In genomic region chr3:122983849-122984248, GRCm38 (mm10) we compare ENCODE assay signal across 8 mouse cellular contexts. TPM values are rescaled to one million over a fixed set of nuclear protein-coding genes. Genes with fewer than 3 reads are reported as not detected.
DNase-seq lines count a peak whose midpoint lies in the region; ATAC-seq lines count a peak whose summit lies in the region.

No protein-coding gene starts in this region.

- no peaks in the 10 kb centered on the region for H3K36me3 ChIP-seq in heart, embryonic 16.5 days (ENCODE audit: control insufficient read depth, insufficient read depth)
- no peaks in the 10 kb centered on the region for H3K36me3 ChIP-seq in midbrain, embryonic 12.5 days

- under 1% methylated on average over 30 of the region's 30 CpGs for WGBS in heart, embryonic 16.5 days
- WGBS in midbrain, embryonic 12.5 days, result under 1% methylated on average over 29 of the region's 30 CpGs

- intact Hi-C loops in heart, postnatal 25 days (cut with DNase I), result loop anchor here (10.0 kb wide), 1 partner anchor 521 kb away; no protein-coding TSS in a partner anchor
- intact Hi-C loops in gastrocnemius, postnatal 36 days (cut with DNase I), result loop anchor here (5.0 kb wide), 1 partner anchor 118 kb away; no protein-coding TSS in a partner anchor

- H3K4me1 ChIP-seq in heart, embryonic 16.5 days (ENCODE audit: control insufficient read depth, insufficient read depth, low read length), result peaks cover 17% of the 10 kb centered on the region
- H3K4me1 ChIP-seq in midbrain, embryonic 12.5 days, result peaks cover 8% of the 10 kb centered on the region; the same call in 1 of the 2 replicates

- H3K4me3 ChIP-seq in heart, embryonic 16.5 days (ENCODE audit: low read length), result peak overlapping the region; percentile 79
- peak overlapping the region; percentile 88 for H3K4me3 ChIP-seq in midbrain, embryonic 12.5 days

- peak overlapping the region; percentile 97 for H3K27ac ChIP-seq in heart, embryonic 16.5 days (ENCODE audit: low read length)
- peak overlapping the region; percentile 84 for H3K27ac ChIP-seq in midbrain, embryonic 12.5 days (replicated peaks)

- H3K9me3 ChIP-seq in heart, embryonic 16.5 days (replicated peaks; ENCODE audit: control insufficient read depth, low read length), result no peaks in the 10 kb centered on the region
- H3K9me3 ChIP-seq in midbrain, embryonic 12.5 days, result no peaks in the 10 kb centered on the region

- no peaks in the 10 kb centered on the region for H3K27me3 ChIP-seq in heart, embryonic 16.5 days (ENCODE audit: control insufficient read depth, insufficient read depth, low read length)
- no peaks in the 10 kb centered on the region for H3K27me3 ChIP-seq in midbrain, embryonic 12.5 days

- H3K9ac ChIP-seq in heart, embryonic 16.5 days (ENCODE audit: low read length), result peak overlapping the region; percentile 85
- H3K9ac ChIP-seq in midbrain, embryonic 12.5 days (replicated peaks), result peak overlapping the region; percentile 86

- peak overlapping the region; percentile 78 for H3K4me2 ChIP-seq in heart, embryonic 16.5 days (ENCODE audit: low read depth, low read length)
- H3K4me2 ChIP-seq in midbrain, embryonic 12.5 days (replicated peaks), result peak overlapping the region; percentile 71

- no peak for DNase-seq in heart, postnatal 25 days (ENCODE audit: low spot score)
- peak; percentile 54 for DNase-seq in MEL-GATA-1-ER (ENCODE audit: extremely low read depth, low read depth)
- peak; percentile 43 for DNase-seq in fibroblast of lung, adult 2 months (ENCODE audit: low read depth)
- peak; percentile 84 for DNase-seq in kidney, postnatal 14 days
- peak; percentile 43 to 54 for DNase-seq in thymus, postnatal 10 days (ENCODE audit: low spot score in 2 of 2)
- no peak for DNase-seq in gastrocnemius, postnatal 36 days

- peak; percentile 78; the same call in 1 of the 2 replicates for ATAC-seq in heart, embryonic 16.5 days (replicated peaks; ENCODE audit: extremely low read depth, insufficient read depth, low FRiP score)
- ATAC-seq in midbrain, embryonic 12.5 days (ENCODE audit: low FRiP score, low read depth), result peak; percentile 84

RNA-seq across cellular contexts. Expression of gene Usp53, which starts 0.5 kb away (rescaled TPM):
- polyA plus RNA-seq in heart, embryonic 16.5 days (2015; fragmentation: Nextera tagmentation; extraction: Ambion mirVana), result 5.4 and 8.6 TPM in 2 replicates
- 1 to 10 TPM; 7.7 to 9.4 TPM for total RNA-seq in heart, postnatal 25 days (2021)
- 5.1 and 5.3 TPM in 2 replicates for polyA plus RNA-seq in midbrain, embryonic 12.5 days (2016; fragmentation: Nextera tagmentation; extraction: Ambion mirVana)
- total RNA-seq in gastrocnemius, postnatal 36 days (2021), result 10 to 100 TPM in 1 of 2 experiments, 1 to 10 TPM in 1; 8.4 to 11.1 TPM

RNA-seq across cellular contexts. Expression of gene Myoz2, which starts 51.0 kb away (rescaled TPM):
- 243 and 252 TPM in 2 replicates for polyA plus RNA-seq in heart, embryonic 16.5 days (2015; fragmentation: Nextera tagmentation; extraction: Ambion mirVana)
- total RNA-seq in heart, postnatal 25 days (2021), result 1,000 to 10,000 TPM; 2,092 to 2,205 TPM
- polyA plus RNA-seq in midbrain, embryonic 12.5 days (2016; fragmentation: Nextera tagmentation; extraction: Ambion mirVana), result not detected in 2 replicates
- total RNA-seq in gastrocnemius, postnatal 36 days (2021), result 100 to 1,000 TPM; 209 to 515 TPM

RNA-seq across cellular contexts. Expression of gene 1810037I17Rik, which starts 59.8 kb away (rescaled TPM):
- polyA plus RNA-seq in heart, embryonic 16.5 days (2015; fragmentation: Nextera tagmentation; extraction: Ambion mirVana), result 95.0 and 110 TPM in 2 replicates
- 100 to 1,000 TPM in 1 of 2 experiments, 10 to 100 TPM in 1; 99.5 to 106 TPM for total RNA-seq in heart, postnatal 25 days (2021)
- polyA plus RNA-seq in midbrain, embryonic 12.5 days (2016; fragmentation: Nextera tagmentation; extraction: Ambion mirVana), result 93.8 and 94.5 TPM in 2 replicates
- total RNA-seq in gastrocnemius, postnatal 36 days (2021), result 10 to 100 TPM; 21.1 to 24.7 TPM

Comparison
In these comparisons a context has a peak if more than half of its experiments do, and no peak if none do; other contexts are left out.
1. DNase-seq: peak in MEL-GATA-1-ER (single experiment), fibroblast of lung, adult 2 months (single experiment), kidney, postnatal 14 days (single experiment) and thymus, postnatal 10 days (2 of 2); none in heart, postnatal 25 days (single experiment) and gastrocnemius, postnatal 36 days (0 of 2).
2. RNA of gene Myoz2, which starts 51.0 kb away (total RNA-seq): 2,092 to 2,205 TPM in heart, postnatal 25 days; 209 to 515 TPM in gastrocnemius, postnatal 36 days; every median in the first group is over 4 times any median in the second.